Mouse (Mus musculus): Measurements from ENCODE around the gene AU040320. TPM values are rescaled to one million over a fixed set of nuclear protein-coding genes. Genes with fewer than 3 reads are reported as not detected.

The AU040320 gene
- 36.5 and 42.8 TPM in 2 replicates for polyA plus RNA-seq (2015; fragmentation: Nextera tagmentation; extraction: Ambion mirVana)

- peak within 1 kb of the TSS; percentile 96 for H3K9ac ChIP-seq (ENCODE audit: low read depth, low read length)
- H3K4me2 ChIP-seq (ENCODE audit: low read length) = peak within 1 kb of the TSS; percentile 96
- H3K4me3 ChIP-seq (ENCODE audit: low read depth, low read length) = peak within 1 kb of the TSS; percentile 89
- H3K4me1 ChIP-seq (ENCODE audit: control insufficient read depth, insufficient read depth, low read length) = peaks cover 41% of the 10 kb centered on the region
- under 1% methylated on average over 60 of the region's 71 CpGs for WGBS
- ATAC-seq = peak; percentile 96
- H3K27me3 ChIP-seq (ENCODE audit: control insufficient read depth, insufficient read depth, low read depth, low read length) = no peaks in the 10 kb centered on the region
- H3K9me3 ChIP-seq (replicated peaks; ENCODE audit: control insufficient read depth, low read length, poor library complexity, severe bottlenecking) = no peaks in the 10 kb centered on the region
- peak within 1 kb of the TSS; percentile 98 for H3K27ac ChIP-seq (ENCODE audit: low read length)
- H3K36me3 ChIP-seq (ENCODE audit: control insufficient read depth, insufficient read depth, low read length) = peaks cover 10% of the 10 kb centered on the region
These were observed at the start of gene AU040320, which contains the start of gene Ncdn for GRCm38 (mm10) chr4:126753268-126754230. Gene AU040320, plus strand, starts transcription at chr4:126753544. Gene Ncdn, minus strand, starts transcription at chr4:126753438.

GRCm38 (mm10) chr4:126706630-126707438 is 46.5 kb upstream of the AU040320 start:
- Histone ChIP-seq H3K27me3 (ENCODE audit: control insufficient read depth, insufficient read depth, low read depth, low read length) (no peaks in the 10 kb centered on the region), H3K9ac (ENCODE audit: low read depth, low read length) (0 out of 2 replicates have a peak overlapping the region, but pooled peaks have one; percentile 6), H3K36me3 (ENCODE audit: control insufficient read depth, insufficient read depth, low read length) (peaks cover 33% of the 10 kb centered on the region), H3K27ac (ENCODE audit: low read length) (no peak overlapping the region), H3K9me3 (replicated peaks; ENCODE audit: control insufficient read depth, low read length, poor library complexity, severe bottlenecking) (no peaks in the 10 kb centered on the region), H3K4me3 (ENCODE audit: low read depth, low read length) (no peak overlapping the region), H3K4me1 (ENCODE audit: control insufficient read depth, insufficient read depth, low read length) (no peaks in the 10 kb centered on the region), H3K4me2 (ENCODE audit: low read length) (no peak overlapping the region)
- 38% methylated on average over 12 of the region's 12 CpGs for WGBS
- ATAC-seq = no peak

GRCm38 (mm10) chr4:126707439-126707826 is 45.9 kb upstream of the AU040320 start:
- 48% methylated on average over 5 of the region's 5 CpGs for WGBS
- H3K4me1 ChIP-seq (ENCODE audit: control insufficient read depth, insufficient read depth, low read length) = no peaks in the 10 kb centered on the region
- H3K36me3 ChIP-seq (ENCODE audit: control insufficient read depth, insufficient read depth, low read length) = peaks cover 28% of the 10 kb centered on the region
- no peak for ATAC-seq
- no peak overlapping the region for H3K27ac ChIP-seq (ENCODE audit: low read length)
- no peak overlapping the region for H3K4me3 ChIP-seq (ENCODE audit: low read depth, low read length)
- H3K9ac ChIP-seq (ENCODE audit: low read depth, low read length) = no peak overlapping the region
- H3K4me2 ChIP-seq (ENCODE audit: low read length) = no peak overlapping the region
- no peaks in the 10 kb centered on the region for H3K27me3 ChIP-seq (ENCODE audit: control insufficient read depth, insufficient read depth, low read depth, low read length)
- no peaks in the 10 kb centered on the region for H3K9me3 ChIP-seq (replicated peaks; ENCODE audit: control insufficient read depth, low read length, poor library complexity, severe bottlenecking)

- no peaks in the 10 kb centered on the region for H3K9me3 ChIP-seq (replicated peaks; ENCODE audit: control insufficient read depth, low read length, poor library complexity, severe bottlenecking)
- 3% methylated on average over 18 of the region's 18 CpGs for WGBS
- H3K4me1 ChIP-seq (ENCODE audit: control insufficient read depth, insufficient read depth, low read length) = no peaks in the 10 kb centered on the region; the same call in 1 of the 2 replicates
- peak overlapping the region; percentile 20; the same call in 1 of the 2 replicates for H3K4me3 ChIP-seq (ENCODE audit: low read depth, low read length)
- peaks cover 51% of the 10 kb centered on the region for H3K27me3 ChIP-seq (ENCODE audit: control insufficient read depth, insufficient read depth, low read depth, low read length)
- H3K36me3 ChIP-seq (ENCODE audit: control insufficient read depth, insufficient read depth, low read length) = no peaks in the 10 kb centered on the region
- H3K27ac ChIP-seq (ENCODE audit: low read length) = no peak overlapping the region
- no peak for ATAC-seq
- no peak overlapping the region for H3K9ac ChIP-seq (ENCODE audit: low read depth, low read length)
- H3K4me2 ChIP-seq (ENCODE audit: low read length) = peak overlapping the region; percentile 42
These were observed 21.2 kb upstream of the AU040320 start for GRCm38 (mm10) chr4:126732111-126732510.

GRCm38 (mm10) chr4:126732531-126733380 is 20.6 kb upstream of the AU040320 start:
- H3K4me3 ChIP-seq (ENCODE audit: low read depth, low read length) = peak overlapping the region; percentile 20; the same call in 1 of the 2 replicates
- H3K4me2 ChIP-seq (ENCODE audit: low read length) = peak overlapping the region; percentile 42
- no peak overlapping the region for H3K9ac ChIP-seq (ENCODE audit: low read depth, low read length)
- ATAC-seq = no peak
- no peaks in the 10 kb centered on the region for H3K36me3 ChIP-seq (ENCODE audit: control insufficient read depth, insufficient read depth, low read length)
- no peaks in the 10 kb centered on the region; the same call in 1 of the 2 replicates for H3K4me1 ChIP-seq (ENCODE audit: control insufficient read depth, insufficient read depth, low read length)
- no peaks in the 10 kb centered on the region for H3K9me3 ChIP-seq (replicated peaks; ENCODE audit: control insufficient read depth, low read length, poor library complexity, severe bottlenecking)
- WGBS = 4% methylated on average over 26 of the region's 26 CpGs
- peaks cover 54% of the 10 kb centered on the region for H3K27me3 ChIP-seq (ENCODE audit: control insufficient read depth, insufficient read depth, low read depth, low read length)
- no peak overlapping the region for H3K27ac ChIP-seq (ENCODE audit: low read length)

GRCm38 (mm10) chr4:126734001-126734603 is 19.2 kb upstream of the AU040320 start:
- 6% methylated on average over 16 of the region's 16 CpGs for WGBS
- H3K4me1 ChIP-seq (ENCODE audit: control insufficient read depth, insufficient read depth, low read length) = no peaks in the 10 kb centered on the region; the same call in 1 of the 2 replicates
- ATAC-seq = no peak

GRCm38 (mm10) chr4:126734700-126735381 is 18.5 kb upstream of the AU040320 start:
- H3K9me3 ChIP-seq (replicated peaks; ENCODE audit: control insufficient read depth, low read length, poor library complexity, severe bottlenecking) = no peaks in the 10 kb centered on the region
- no peak for ATAC-seq
- H3K4me3 ChIP-seq (ENCODE audit: low read depth, low read length) = peak overlapping the region; percentile 28
- H3K9ac ChIP-seq (ENCODE audit: low read depth, low read length) = no peak overlapping the region
- H3K27me3 ChIP-seq (ENCODE audit: control insufficient read depth, insufficient read depth, low read depth, low read length) = peaks cover 70% of the 10 kb centered on the region
- no peak overlapping the region for H3K27ac ChIP-seq (ENCODE audit: low read length)
- H3K4me1 ChIP-seq (ENCODE audit: control insufficient read depth, insufficient read depth, low read length) = no peaks in the 10 kb centered on the region; the same call in 1 of the 2 replicates
- no peaks in the 10 kb centered on the region for H3K36me3 ChIP-seq (ENCODE audit: control insufficient read depth, insufficient read depth, low read length)
- WGBS = 2% methylated on average over 51 of the region's 51 CpGs
- H3K4me2 ChIP-seq (ENCODE audit: low read length) = peak overlapping the region; percentile 47

More at GRCm38 (mm10) chr4:126734001-126734603, 19.2 kb upstream of the AU040320 start:
- Histone ChIP-seq H3K9me3 (replicated peaks; ENCODE audit: control insufficient read depth, low read length, poor library complexity, severe bottlenecking) (no peaks in the 10 kb centered on the region), H3K36me3 (ENCODE audit: control insufficient read depth, insufficient read depth, low read length) (no peaks in the 10 kb centered on the region), H3K27me3 (ENCODE audit: control insufficient read depth, insufficient read depth, low read depth, low read length) (peaks cover 68% of the 10 kb centered on the region), H3K4me2 (ENCODE audit: low read length) (no peak overlapping the region), H3K27ac (ENCODE audit: low read length) (no peak overlapping the region), H3K4me3 (ENCODE audit: low read depth, low read length) (no peak overlapping the region), H3K9ac (ENCODE audit: low read depth, low read length) (no peak overlapping the region)

Data from midbrain, embryonic 16.5 days (tissue).